Mouse (Mus musculus): ENCODE results near the gene Ubr4.

- TF ChIP-seq POLR2A (IDR thresholded peaks at IDR 0.05; ENCODE audit: insufficient read length, low read depth), result no peak
- TF ChIP-seq USF1 (IDR thresholded peaks at IDR 0.05; ENCODE audit: low read depth), result no peak
- no peak for TF ChIP-seq MAX (IDR thresholded peaks at IDR 0.05; ENCODE audit: low read depth)
- no peak for TF ChIP-seq CEBPB (IDR thresholded peaks at IDR 0.05; ENCODE audit: insufficient read depth, poor library complexity, severe bottlenecking)
- TF ChIP-seq E2F4 (IDR thresholded peaks at IDR 0.05; ENCODE audit: insufficient read depth), result no peak
- no peak for TF ChIP-seq POLR2AphosphoS2 (IDR thresholded peaks at IDR 0.05; ENCODE audit: insufficient read length, low read depth)
- no peak for TF ChIP-seq TCF12 (IDR thresholded peaks at IDR 0.05; ENCODE audit: insufficient read depth, poor library complexity, severe bottlenecking)
- TF ChIP-seq TCF3 (IDR thresholded peaks at IDR 0.05; ENCODE audit: insufficient read length, low read depth), result no peak
- no peak for TF ChIP-seq SRF (IDR thresholded peaks at IDR 0.05; ENCODE audit: control insufficient read depth, insufficient read length, low read depth)
- no peak for TF ChIP-seq MYOD1 (IDR thresholded peaks at IDR 0.05; ENCODE audit: control insufficient read depth in 1 of 3, insufficient read length in 2 of 3, low read depth in 2 of 3)
- TF ChIP-seq REST (IDR thresholded peaks at IDR 0.05; ENCODE audit: insufficient read depth, insufficient read length), result no peak
Observed at GRCm38 (mm10) chr4:139352832-139353231, 423 bp downstream of the Ubr4 start.
